Mouse (Mus musculus): Measurements from ENCODE around the gene Ccn2. TPM values are rescaled to one million over a fixed set of nuclear protein-coding genes. Genes with fewer than 3 reads are reported as not detected.

Gene Ccn2
- 2.5 and 4.9 TPM in 2 replicates for polyA plus RNA-seq (2015; fragmentation: Nextera tagmentation; extraction: Ambion mirVana)

- Histone ChIP-seq H3K4me1 (peaks cover 21% of the 10 kb centered on the region), H3K36me3 (no peaks in the 10 kb centered on the region), H3K27ac (replicated peaks) (peak within 1 kb of the TSS; percentile 76), H3K4me3 (replicated peaks) (peak within 1 kb of the TSS; percentile 69), H3K9ac (replicated peaks) (peak within 1 kb of the TSS; percentile 61), H3K27me3 (replicated peaks) (no peaks in the 10 kb centered on the region), H3K9me3 (replicated peaks) (no peaks in the 10 kb centered on the region), H3K4me2 (peak within 1 kb of the TSS; percentile 90)
- ATAC-seq (ENCODE audit: low FRiP score) = peak; percentile 94
- WGBS = under 1% methylated on average over 53 of the region's 53 CpGs
These were observed at the start of gene Ccn2 for GRCm38 (mm10) chr10:24595250-24596002. Gene Ccn2 (plus strand): TSS chr10:24595442.

- no peak for ATAC-seq (ENCODE audit: low FRiP score)
- Histone ChIP-seq H3K4me3 (replicated peaks) (no peak overlapping the region), H3K9me3 (replicated peaks) (no peaks in the 10 kb centered on the region), H3K27me3 (replicated peaks) (no peaks in the 10 kb centered on the region), H3K36me3 (no peaks in the 10 kb centered on the region), H3K4me1 (no peaks in the 10 kb centered on the region), H3K9ac (replicated peaks) (no peak overlapping the region), H3K4me2 (no peak overlapping the region), H3K27ac (replicated peaks) (no peak overlapping the region)
- 92% methylated on average over 1 of the region's 1 CpGs for whole genome bisulfite sequencing
These were observed 42.4 kb upstream of the Ccn2 start for GRCm38 (mm10) chr10:24552870-24553269.

- Histone ChIP-seq H3K36me3 (no peaks in the 10 kb centered on the region), H3K27ac (replicated peaks) (no peak overlapping the region), H3K27me3 (replicated peaks) (no peaks in the 10 kb centered on the region), H3K4me1 (no peaks in the 10 kb centered on the region), H3K9ac (replicated peaks) (no peak overlapping the region), H3K9me3 (replicated peaks) (no peaks in the 10 kb centered on the region), H3K4me3 (replicated peaks) (no peak overlapping the region), H3K4me2 (no peak overlapping the region)
- ATAC-seq (ENCODE audit: low FRiP score) = no peak
- WGBS = 87% methylated on average over 2 of the region's 2 CpGs
These were observed 41.2 kb upstream of the Ccn2 start for GRCm38 (mm10) chr10:24554091-24554490.

GRCm38 (mm10) chr10:24558366-24558765 is 36.9 kb upstream of the Ccn2 start:
- no peak for ATAC-seq (ENCODE audit: low FRiP score)
- H3K9me3 ChIP-seq (replicated peaks) = no peaks in the 10 kb centered on the region
- 82% methylated on average over 2 of the region's 2 CpGs for WGBS
- no peak overlapping the region for H3K4me3 ChIP-seq (replicated peaks)
- no peaks in the 10 kb centered on the region for H3K36me3 ChIP-seq
- no peaks in the 10 kb centered on the region for H3K4me1 ChIP-seq
- H3K4me2 ChIP-seq = no peak overlapping the region
- H3K27ac ChIP-seq (replicated peaks) = no peak overlapping the region
- H3K9ac ChIP-seq (replicated peaks) = no peak overlapping the region
- H3K27me3 ChIP-seq (replicated peaks) = no peaks in the 10 kb centered on the region

- Histone ChIP-seq H3K9ac (replicated peaks) (no peak overlapping the region), H3K4me3 (replicated peaks) (no peak overlapping the region), H3K4me1 (peaks cover 3% of the 10 kb centered on the region; the same call in 1 of the 2 replicates), H3K27ac (replicated peaks) (no peak overlapping the region), H3K36me3 (no peaks in the 10 kb centered on the region), H3K4me2 (no peak overlapping the region), H3K27me3 (replicated peaks) (no peaks in the 10 kb centered on the region), H3K9me3 (replicated peaks) (no peaks in the 10 kb centered on the region)
- WGBS = 83% methylated on average over 2 of the region's 2 CpGs
- no peak for ATAC-seq (ENCODE audit: low FRiP score)
These were observed 25.4 kb upstream of the Ccn2 start for GRCm38 (mm10) chr10:24569691-24570420.

- Histone ChIP-seq H3K4me1 (peaks cover 3% of the 10 kb centered on the region; the same call in 1 of the 2 replicates), H3K27ac (replicated peaks) (0 out of 2 replicates have a peak overlapping the region, but pooled peaks have one; percentile 9), H3K4me3 (replicated peaks) (no peak overlapping the region), H3K4me2 (no peak overlapping the region), H3K36me3 (no peaks in the 10 kb centered on the region), H3K9ac (replicated peaks) (no peak overlapping the region), H3K27me3 (replicated peaks) (no peaks in the 10 kb centered on the region), H3K9me3 (replicated peaks) (no peaks in the 10 kb centered on the region)
- ATAC-seq (ENCODE audit: low FRiP score) = no peak; the same call in 1 of the 2 replicates
- 48% methylated on average over 4 of the region's 4 CpGs for WGBS
These were observed 22.9 kb upstream of the Ccn2 start for GRCm38 (mm10) chr10:24572044-24572960.

- no peak for ATAC-seq (ENCODE audit: low FRiP score)
- Histone ChIP-seq H3K4me1 (peaks cover 3% of the 10 kb centered on the region; the same call in 1 of the 2 replicates), H3K27ac (replicated peaks) (peak overlapping the region; percentile 25; the same call in 1 of the 2 replicates), H3K4me3 (replicated peaks) (no peak overlapping the region), H3K9ac (replicated peaks) (no peak overlapping the region), H3K4me2 (no peak overlapping the region), H3K36me3 (no peaks in the 10 kb centered on the region), H3K27me3 (replicated peaks) (no peaks in the 10 kb centered on the region), H3K9me3 (replicated peaks) (no peaks in the 10 kb centered on the region)
- 32% methylated on average over 3 of the region's 3 CpGs for WGBS
These were observed 21.8 kb upstream of the Ccn2 start for GRCm38 (mm10) chr10:24573484-24573883.

- Histone ChIP-seq H3K9ac (replicated peaks) (no peak overlapping the region), H3K36me3 (no peaks in the 10 kb centered on the region), H3K4me3 (replicated peaks) (no peak overlapping the region), H3K9me3 (replicated peaks) (no peaks in the 10 kb centered on the region), H3K4me1 (no peaks in the 10 kb centered on the region), H3K4me2 (no peak overlapping the region), H3K27ac (replicated peaks) (no peak overlapping the region), H3K27me3 (replicated peaks) (no peaks in the 10 kb centered on the region)
- ATAC-seq (ENCODE audit: low FRiP score) = no peak
- WGBS = 78% methylated on average over 3 of the region's 3 CpGs
These were observed 14.2 kb upstream of the Ccn2 start for GRCm38 (mm10) chr10:24581076-24581475.

- no peaks in the 10 kb centered on the region for H3K27me3 ChIP-seq (replicated peaks)
- no peak overlapping the region for H3K4me2 ChIP-seq
- no peak for ATAC-seq (ENCODE audit: low FRiP score)
- H3K27ac ChIP-seq (replicated peaks) = no peak overlapping the region
- H3K4me1 ChIP-seq = no peaks in the 10 kb centered on the region
- 92% methylated on average over 4 of the region's 4 CpGs for WGBS
- no peaks in the 10 kb centered on the region for H3K36me3 ChIP-seq
- H3K4me3 ChIP-seq (replicated peaks) = no peak overlapping the region
- no peak overlapping the region for H3K9ac ChIP-seq (replicated peaks)
- no peaks in the 10 kb centered on the region for H3K9me3 ChIP-seq (replicated peaks)
These were observed 6.4 kb upstream of the Ccn2 start for GRCm38 (mm10) chr10:24588824-24589223.

- WGBS = 96% methylated on average over 9 of the region's 9 CpGs
These were observed 6.0 kb upstream of the Ccn2 start for GRCm38 (mm10) chr10:24589238-24589637.

GRCm38 (mm10) chr10:24590546-24590945 is 4.7 kb upstream of the Ccn2 start:
- Histone ChIP-seq H3K27ac (replicated peaks) (no peak overlapping the region), H3K9me3 (replicated peaks) (no peaks in the 10 kb centered on the region), H3K4me1 (peaks cover 8% of the 10 kb centered on the region), H3K4me2 (no peak overlapping the region), H3K27me3 (replicated peaks) (no peaks in the 10 kb centered on the region), H3K9ac (replicated peaks) (no peak overlapping the region), H3K36me3 (no peaks in the 10 kb centered on the region), H3K4me3 (replicated peaks) (no peak overlapping the region)
- 36% methylated on average over 4 of the region's 4 CpGs for WGBS
- ATAC-seq (ENCODE audit: low FRiP score) = no peak

More at GRCm38 (mm10) chr10:24589238-24589637, 6.0 kb upstream of the Ccn2 start:
- H3K9me3 ChIP-seq (replicated peaks) = no peaks in the 10 kb centered on the region
- no peaks in the 10 kb centered on the region for H3K36me3 ChIP-seq
- no peaks in the 10 kb centered on the region for H3K4me1 ChIP-seq
- no peak overlapping the region for H3K4me3 ChIP-seq (replicated peaks)
- no peak overlapping the region for H3K4me2 ChIP-seq
- H3K9ac ChIP-seq (replicated peaks) = no peak overlapping the region
- H3K27me3 ChIP-seq (replicated peaks) = no peaks in the 10 kb centered on the region
- no peak overlapping the region for H3K27ac ChIP-seq (replicated peaks)
- ATAC-seq (ENCODE audit: low FRiP score) = no peak
